Mouse (Mus musculus) MEL (cell line): ENCODE results near the gene Mymx.

Experiments
- CHD2 ChIP-seq: IDR thresholded peaks from 2 replicates; pipeline ENCODE4 v1.6.1; 2011; ENCODE audit warnings: low read length, improper control_type of control experiment
- CTCF ChIP-seq, 3 experiments: IDR thresholded peaks in 2 of 3; conservative IDR thresholded peaks in 1 of 3; 2 replicates each; pipeline ENCODE4 v1.5.1; 2011 to 2012; ENCODE audit warnings: low read length in 3 of 3, low read depth in 2 of 3, mild to moderate bottlenecking in 2 of 3, improper control_type of control experiment in 1 of 3, inconsistent platforms in 1 of 3, mixed read lengths in 1 of 3, moderate library complexity in 1 of 3; ENCODE audit not compliant: control insufficient read depth in 1 of 3, insufficient read depth in 1 of 3, poor library complexity in 1 of 3, severe bottlenecking in 1 of 3
- ETS1 ChIP-seq: IDR thresholded peaks from 2 replicates; pipeline ENCODE4 v1.6.1; 2012; ENCODE audit warnings: low read depth, mild to moderate bottlenecking, inconsistent platforms, low read length, improper control_type of control experiment, moderate library complexity
- HCFC1 ChIP-seq: IDR thresholded peaks from 2 replicates; pipeline ENCODE4 v1.6.1; 2012; ENCODE audit warnings: low read depth, mild to moderate bottlenecking, inconsistent platforms, low read length, improper control_type of control experiment, moderate library complexity
- NELFE ChIP-seq: IDR thresholded peaks from 2 replicates; pipeline ENCODE4 v1.6.1; 2011; ENCODE audit warnings: low read depth, low read length, improper control_type of control experiment
- USF1 ChIP-seq: IDR thresholded peaks from 2 replicates; pipeline ENCODE4 v1.6.1; 2014; ENCODE audit warnings: low read depth, mild to moderate bottlenecking, inconsistent platforms, low read length, improper control_type of control experiment, moderate library complexity

GRCm38 (mm10) chr17:45565103-45565502, 36.8 kb downstream of the Mymx start:
- TF ChIP-seq ETS1, result no peak
- TF ChIP-seq NELFE, result no peak
- TF ChIP-seq USF1, result no peak
- TF ChIP-seq HCFC1, result no peak
- no peak for TF ChIP-seq CTCF (IDR thresholded peaks at IDR 0.05 in 2 of 3, conservative IDR thresholded peaks at IDR 0.05 in 1 of 3; ENCODE audit: control insufficient read depth in 1 of 3, insufficient read depth in 1 of 3, low read depth in 2 of 3, low read length in 3 of 3, poor library complexity in 1 of 3, severe bottlenecking in 1 of 3)
- TF ChIP-seq CHD2, result no peak
